Mouse (Mus musculus) forebrain, embryonic 10.5 days (tissue): ENCODE measurements around the gene A330070K13Rik. TPM values are rescaled to one million over a fixed set of nuclear protein-coding genes. Genes with fewer than 3 reads are reported as not detected.

Experiments used
- DNase-seq: peaks from one replicate; pipeline ENCODE4 v3.0.0-alpha.2; 2017; ENCODE audit warnings: low spot score; ENCODE audit errors: extremely low spot score
- H3K27ac ChIP-seq: fragments of 300-500 bp; sonication (generic); 2 replicates; pipeline ENCODE4 v1.5.1; 2016; ENCODE audit warnings: mild to moderate bottlenecking
- H3K27me3 ChIP-seq: fragments of 300-500 bp; sonication (generic); 2 replicates; pipeline ENCODE4 v1.6.1; 2016; ENCODE audit warnings: mild to moderate bottlenecking; ENCODE audit not compliant: poor library complexity, severe bottlenecking
- H3K36me3 ChIP-seq: fragments of 300-500 bp; sonication (generic); replicated peaks from 2 replicates; pipeline ENCODE4 v1.6.1; 2016; ENCODE audit warnings: mild to moderate bottlenecking, moderate library complexity
- H3K4me1 ChIP-seq: fragments of 300-500 bp; sonication (generic); 2 replicates; pipeline ENCODE4 v1.6.1; 2016
- H3K4me3 ChIP-seq: fragments of 300-500 bp; sonication (generic); 2 replicates; pipeline ENCODE4 v1.5.1; 2016; ENCODE audit warnings: mild to moderate bottlenecking, moderate library complexity
- H3K9me3 ChIP-seq: fragments of 300-500 bp; sonication (generic); 2 replicates; pipeline ENCODE4 v1.6.1; 2016; ENCODE audit warnings: mild to moderate bottlenecking, moderate library complexity
- whole genome bisulfite sequencing: fragments of 180-500 bp; shearing (Covaris S2); methylation state at CpG from one replicate; pipeline ENCODE4 v1.1.7; 2016; 5-methylcytosine and 5-hydroxymethylcytosine counted together
- polyA plus RNA-seq: library from polyadenylated mRNA; unstranded; fragments of >200 nt; fragmentation: Nextera tagmentation; extraction: Ambion mirVana; gene quantifications from 2 replicates; pipeline ENCODE4 v1.2.1, GENCODE M21; 2016

A330070K13Rik gene
- not detected in 2 replicates for polyA plus RNA-seq

DNA sequence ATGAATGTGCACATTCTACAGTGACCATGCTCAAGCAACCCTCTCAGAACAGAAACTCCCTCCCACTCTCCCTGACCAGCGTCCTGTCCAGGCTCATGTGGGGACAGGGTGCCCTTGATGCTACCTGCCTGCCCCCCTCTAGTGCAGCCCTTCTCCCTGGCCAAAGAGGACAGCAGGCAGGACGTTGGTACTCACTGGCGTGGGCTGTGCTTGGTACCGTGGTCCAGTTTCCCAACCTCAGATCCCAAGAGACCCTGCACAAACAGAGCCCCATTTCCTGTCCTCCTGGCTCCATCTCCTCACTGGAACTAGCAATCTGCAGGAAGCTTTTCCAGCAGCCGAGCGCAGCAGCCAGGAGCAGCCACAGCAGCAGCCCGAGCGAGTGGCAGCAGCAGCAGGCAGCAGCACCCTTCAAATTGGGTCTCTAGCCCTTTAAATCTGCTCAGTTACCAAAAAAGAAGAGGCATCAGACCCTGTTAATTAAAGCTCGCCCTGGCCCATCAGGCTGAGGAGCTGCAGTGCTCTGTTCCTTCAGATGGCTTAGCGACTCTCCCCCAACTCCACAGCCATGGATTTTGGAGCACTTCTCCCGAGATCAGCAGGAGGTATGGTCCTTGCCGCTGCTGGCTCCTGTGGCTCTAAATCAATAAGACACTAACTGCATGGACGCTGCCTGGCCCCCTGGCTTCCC lies at the start of gene A330070K13Rik:
TSS of gene A330070K13Rik (minus strand) at position 410 of the 691 bp plus-strand sequence.
- H3K27ac ChIP-seq: no peak within 1 kb of the TSS
- no peaks in the 10 kb centered on the region for H3K36me3 ChIP-seq
- WGBS: 14% methylated on average over 13 of the region's 13 CpGs
- no peaks in the 10 kb centered on the region for H3K27me3 ChIP-seq
- H3K4me3 ChIP-seq: peak within 1 kb of the TSS; percentile 15
- no peak for DNase-seq
- H3K4me1 ChIP-seq: peaks cover 15% of the 10 kb centered on the region
- H3K9me3 ChIP-seq: no peaks in the 10 kb centered on the region

DNA sequence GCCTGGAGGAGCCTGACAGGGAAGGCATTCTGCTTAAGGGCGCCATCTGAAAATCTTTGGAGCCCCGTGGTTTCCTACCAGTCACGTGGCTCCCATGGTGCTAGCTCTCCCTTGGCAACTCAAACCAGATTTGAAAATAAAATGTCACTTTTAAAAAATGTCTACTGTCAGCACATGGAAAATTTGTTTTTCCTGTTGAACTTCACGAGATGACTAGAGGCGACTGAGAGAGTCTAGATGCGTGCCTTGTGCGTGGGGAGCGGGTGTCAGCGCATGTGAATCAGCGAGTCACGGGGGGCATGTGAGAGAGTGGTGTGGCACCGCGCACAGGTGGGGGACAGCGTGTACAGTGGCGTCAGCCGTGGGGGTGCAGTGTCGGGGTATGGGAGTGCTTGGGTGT lies 27.1 kb upstream of the A330070K13Rik start:
- Histone ChIP-seq H3K4me1 (no peaks in the 10 kb centered on the region), H3K4me3 (no peak overlapping the region), H3K9me3 (peaks cover 10% of the 10 kb centered on the region; the same call in 1 of the 2 replicates), H3K36me3 (no peaks in the 10 kb centered on the region), H3K27ac (no peak overlapping the region), H3K27me3 (no peaks in the 10 kb centered on the region)
- DNase-seq: no peak
- WGBS: 94% methylated on average over 17 of the region's 17 CpGs

- 94% methylated on average over 6 of the region's 6 CpGs for WGBS
- no peaks in the 10 kb centered on the region for H3K4me1 ChIP-seq
- no peak for DNase-seq
- no peak overlapping the region for H3K27ac ChIP-seq
- no peaks in the 10 kb centered on the region for H3K27me3 ChIP-seq
- H3K36me3 ChIP-seq: no peaks in the 10 kb centered on the region
- H3K4me3 ChIP-seq: no peak overlapping the region
- H3K9me3 ChIP-seq: peaks cover 10% of the 10 kb centered on the region; the same call in 1 of the 2 replicates
These were observed 25.3 kb upstream of the A330070K13Rik start for GRCm38 (mm10) chr5:130409706-130410105.

DNA sequence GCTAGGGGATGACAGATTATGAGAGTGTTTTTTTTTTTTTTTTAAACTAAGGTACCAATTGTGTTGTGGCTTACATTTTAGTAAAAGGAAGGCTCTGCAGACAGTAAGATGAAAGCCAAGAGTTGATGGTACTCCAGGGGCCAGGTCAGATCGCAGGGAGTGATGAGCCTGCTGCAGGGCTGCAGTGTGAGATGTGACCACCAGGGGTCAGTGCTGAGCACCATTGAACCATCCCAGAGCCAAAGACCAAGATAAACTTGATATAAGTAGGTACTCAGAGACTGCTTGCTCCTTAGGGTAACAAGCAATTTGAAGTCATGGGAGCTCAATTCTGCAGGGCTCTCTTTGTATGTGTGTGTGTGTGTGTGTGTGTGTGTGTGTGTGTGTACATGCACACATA lies 20.8 kb upstream of the A330070K13Rik start:
- WGBS: 56% methylated on average over 1 of the region's 1 CpGs
- no peaks in the 10 kb centered on the region; the same call in 1 of the 2 replicates for H3K9me3 ChIP-seq
- H3K36me3 ChIP-seq: no peaks in the 10 kb centered on the region
- peak; percentile 52 for DNase-seq
- no peak overlapping the region for H3K27ac ChIP-seq
- no peaks in the 10 kb centered on the region for H3K4me1 ChIP-seq
- H3K4me3 ChIP-seq: no peak overlapping the region
- H3K27me3 ChIP-seq: no peaks in the 10 kb centered on the region

DNA sequence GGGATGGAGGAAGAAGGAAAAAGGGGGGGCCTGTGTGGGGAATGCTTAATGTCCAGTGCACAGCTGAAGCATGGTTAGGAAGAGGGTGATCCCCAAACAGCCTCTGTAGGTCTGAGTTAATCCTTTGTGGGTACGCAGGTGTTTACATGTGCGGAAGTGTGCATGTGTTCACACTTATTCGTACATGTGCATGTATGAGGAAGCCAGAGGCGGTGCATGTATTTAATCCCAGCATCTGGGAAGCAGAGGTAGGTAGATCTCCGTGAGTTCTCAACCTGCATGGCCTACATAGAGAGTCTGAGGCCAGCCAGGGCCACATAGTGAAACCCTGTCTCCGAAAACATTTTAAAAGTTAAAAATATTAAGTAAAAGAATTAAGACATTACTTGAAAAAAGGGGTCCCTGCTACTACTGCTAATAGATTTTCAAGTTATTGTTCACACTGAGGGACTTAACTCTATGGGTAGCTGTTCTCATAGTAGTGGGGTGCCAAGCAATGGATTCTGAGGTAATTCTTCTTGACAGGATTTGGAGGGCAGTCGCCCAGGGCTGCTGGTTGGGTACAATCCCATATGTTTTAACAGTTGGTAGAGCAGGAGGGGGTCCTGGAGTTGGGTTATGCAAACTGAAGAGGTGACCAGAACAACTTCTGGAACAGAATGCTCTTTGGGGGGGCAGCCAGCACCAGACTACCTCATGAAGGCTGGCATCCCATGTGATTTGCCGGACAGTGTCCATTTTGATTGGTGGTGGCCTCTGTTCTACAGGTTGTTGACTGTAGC lies 15.9 kb upstream of the A330070K13Rik start:
- 88% methylated on average over 8 of the region's 8 CpGs for WGBS
- H3K9me3 ChIP-seq: no peaks in the 10 kb centered on the region; the same call in 1 of the 2 replicates

GRCm38 (mm10) chr5:130395142-130395541 lies 10.7 kb upstream of the A330070K13Rik start:
- DNase-seq: no peak
- Histone ChIP-seq H3K4me3 (no peak overlapping the region), H3K9me3 (no peaks in the 10 kb centered on the region), H3K36me3 (no peaks in the 10 kb centered on the region), H3K27ac (no peak overlapping the region), H3K4me1 (peaks cover 3% of the 10 kb centered on the region; the same call in 1 of the 2 replicates), H3K27me3 (no peaks in the 10 kb centered on the region)
- WGBS: 85% methylated on average over 6 of the region's 6 CpGs

More for the DNA sequence above, 15.9 kb upstream of the A330070K13Rik start:
- H3K36me3 ChIP-seq: no peaks in the 10 kb centered on the region
- H3K27me3 ChIP-seq: no peaks in the 10 kb centered on the region
- H3K4me3 ChIP-seq: no peak overlapping the region
- H3K4me1 ChIP-seq: no peaks in the 10 kb centered on the region
- no peak overlapping the region for H3K27ac ChIP-seq
- DNase-seq: no peak

DNA sequence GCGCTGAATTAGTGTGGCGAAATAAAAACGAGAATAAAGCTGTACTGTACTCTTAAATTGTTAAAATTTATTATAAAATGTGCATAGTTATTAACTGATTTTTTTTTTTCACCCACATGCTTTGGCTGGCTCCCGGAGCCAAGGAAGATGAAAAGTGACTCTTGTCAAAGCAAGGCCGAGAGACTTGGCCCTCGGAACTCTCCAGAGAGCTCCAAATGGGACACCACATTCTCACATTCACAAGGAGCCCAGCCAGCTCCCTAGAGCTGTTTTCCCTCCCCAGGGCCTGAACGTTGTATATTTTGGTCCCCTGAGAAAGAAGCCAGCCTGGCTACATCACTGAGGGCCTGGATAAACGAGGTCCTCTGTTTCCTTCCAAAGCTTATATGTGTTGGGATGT lies 10.0 kb upstream of the A330070K13Rik start:
- H3K27ac ChIP-seq: no peak overlapping the region
- 87% methylated on average over 8 of the region's 8 CpGs for WGBS
- H3K4me1 ChIP-seq: peaks cover 3% of the 10 kb centered on the region; the same call in 1 of the 2 replicates
- H3K36me3 ChIP-seq: no peaks in the 10 kb centered on the region
- H3K4me3 ChIP-seq: no peak overlapping the region
- H3K27me3 ChIP-seq: no peaks in the 10 kb centered on the region
- DNase-seq: no peak
- H3K9me3 ChIP-seq: no peaks in the 10 kb centered on the region

- H3K27ac ChIP-seq: no peak overlapping the region
- H3K4me3 ChIP-seq: no peak overlapping the region
- WGBS: 57% methylated on average over 8 of the region's 8 CpGs
- DNase-seq: no peak
- H3K27me3 ChIP-seq: no peaks in the 10 kb centered on the region
- peaks cover 3% of the 10 kb centered on the region; the same call in 1 of the 2 replicates for H3K4me1 ChIP-seq
- H3K36me3 ChIP-seq: no peaks in the 10 kb centered on the region
- no peaks in the 10 kb centered on the region for H3K9me3 ChIP-seq
These were observed 9.4 kb upstream of the A330070K13Rik start for GRCm38 (mm10) chr5:130393618-130394355.

DNA sequence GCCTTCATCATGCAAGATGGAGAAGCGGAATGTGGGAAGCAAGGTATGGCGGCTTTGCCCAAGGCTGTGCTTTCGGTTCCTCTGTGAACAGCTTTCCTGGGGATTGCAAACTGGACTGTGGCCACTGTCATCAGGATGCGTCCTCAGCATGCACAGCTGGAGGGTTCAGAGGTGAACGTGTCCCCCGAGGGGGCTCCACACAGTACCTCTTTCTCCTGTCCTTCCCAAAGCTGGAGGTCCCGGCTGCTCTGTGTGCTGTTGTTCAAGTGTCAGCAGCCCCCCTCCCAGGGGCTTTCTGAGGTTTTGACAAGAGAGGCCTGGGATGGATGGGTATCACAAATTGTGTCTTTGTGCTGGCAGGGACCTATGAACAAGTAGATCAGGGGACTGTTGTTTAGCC lies 2.0 kb upstream of the A330070K13Rik start:
- H3K27ac ChIP-seq: no peak overlapping the region
- 54% methylated on average over 7 of the region's 7 CpGs for WGBS
- DNase-seq: no peak
- H3K9me3 ChIP-seq: no peaks in the 10 kb centered on the region
- H3K27me3 ChIP-seq: no peaks in the 10 kb centered on the region
- H3K4me3 ChIP-seq: no peak overlapping the region
- peaks cover 15% of the 10 kb centered on the region for H3K4me1 ChIP-seq
- H3K36me3 ChIP-seq: no peaks in the 10 kb centered on the region

DNA sequence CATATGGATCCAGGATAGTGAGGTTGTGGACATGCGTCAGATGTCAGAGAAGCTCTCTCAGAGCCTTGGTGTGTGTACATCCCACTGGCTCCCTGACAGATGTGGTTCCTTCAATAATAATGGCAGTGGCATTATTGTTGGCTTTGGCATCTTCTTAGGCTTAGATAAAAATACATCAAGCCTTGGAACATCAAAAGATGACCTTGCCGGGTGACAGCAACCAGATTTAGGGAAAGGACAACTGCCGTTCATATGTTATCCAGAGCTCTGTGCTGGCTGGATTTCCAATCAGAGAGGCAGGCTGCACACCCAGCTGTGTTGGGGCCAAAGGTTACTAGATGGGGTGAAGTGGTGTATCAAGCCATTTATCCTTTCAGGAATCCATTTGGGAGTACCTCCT lies 9.0 kb downstream of the A330070K13Rik start:
- H3K27ac ChIP-seq: no peak overlapping the region
- H3K27me3 ChIP-seq: no peaks in the 10 kb centered on the region
- no peak overlapping the region for H3K4me3 ChIP-seq
- H3K4me1 ChIP-seq: no peaks in the 10 kb centered on the region
- no peaks in the 10 kb centered on the region for H3K9me3 ChIP-seq
- 86% methylated on average over 3 of the region's 3 CpGs for WGBS
- no peak for DNase-seq
- H3K36me3 ChIP-seq: no peaks in the 10 kb centered on the region

DNA sequence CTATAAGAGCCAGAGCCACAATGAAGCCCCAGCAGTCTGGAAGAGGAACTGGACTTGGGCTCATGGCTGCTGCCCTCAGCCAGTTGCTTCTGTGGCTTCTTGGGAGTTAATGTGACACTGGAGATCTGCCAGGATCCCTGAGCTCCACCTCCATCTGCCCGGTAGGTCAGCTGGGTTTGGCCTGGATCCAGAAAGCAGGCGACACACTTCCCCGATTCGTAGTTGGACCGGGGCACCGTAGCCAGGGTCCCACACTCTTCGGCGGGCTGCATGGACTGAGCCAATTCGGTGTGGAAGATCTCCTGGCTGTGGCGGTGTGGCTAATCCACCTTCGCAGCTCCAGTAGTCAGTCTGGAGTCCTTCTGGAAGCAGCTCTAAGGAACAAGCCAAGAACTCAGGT lies 15.2 kb downstream of the A330070K13Rik start, which contains the start of gene Caln1:
TSS of gene Caln1 (plus strand) at position 219 of the 400 bp plus-strand sequence.
- H3K4me3 ChIP-seq: no peak within 1 kb of the TSS
- H3K27ac ChIP-seq: no peak within 1 kb of the TSS
- DNase-seq: no peak
- no peaks in the 10 kb centered on the region for H3K9me3 ChIP-seq
- H3K4me1 ChIP-seq: no peaks in the 10 kb centered on the region
- no peaks in the 10 kb centered on the region for H3K27me3 ChIP-seq
- no peaks in the 10 kb centered on the region for H3K36me3 ChIP-seq
- 95% methylated on average over 11 of the region's 11 CpGs for WGBS

DNA sequence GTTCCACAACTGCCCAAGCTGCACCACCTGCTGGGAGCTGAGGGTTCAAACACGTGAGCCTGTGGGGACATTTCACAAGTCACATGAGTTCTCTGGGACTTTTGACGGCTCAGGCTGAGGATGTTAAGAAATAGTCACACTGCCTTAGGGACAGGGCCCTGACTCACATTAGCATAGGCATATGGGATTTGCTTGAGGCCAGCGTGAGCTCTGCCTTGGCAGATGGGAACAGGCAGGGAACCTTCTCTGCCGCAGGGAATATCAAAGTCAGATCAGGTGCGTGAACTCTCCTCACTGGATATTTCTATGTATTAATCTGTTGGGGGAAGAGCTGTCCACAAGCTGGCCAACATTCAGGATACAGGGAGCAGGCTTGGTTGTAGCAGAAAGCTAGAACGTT lies 16.2 kb downstream of the A330070K13Rik start:
- Histone ChIP-seq H3K27me3 (no peaks in the 10 kb centered on the region), H3K4me3 (no peak overlapping the region), H3K27ac (no peak overlapping the region), H3K4me1 (no peaks in the 10 kb centered on the region), H3K9me3 (no peaks in the 10 kb centered on the region), H3K36me3 (no peaks in the 10 kb centered on the region)
- no peak for DNase-seq
- WGBS: 84% methylated on average over 6 of the region's 6 CpGs
